12 mouse cellular contexts compared by ENCODE assay signal in genomic region chr3:79784362-79784736, GRCm38 (mm10). TPM values are rescaled to one million over a fixed set of nuclear protein-coding genes. Genes with fewer than 3 reads are reported as not detected.
DNase-seq lines count a peak whose midpoint lies in the region; ATAC-seq and TF ChIP-seq lines count a peak whose summit lies in the region.
"Had no signal": no experiment of that assay in that cellular context is flagged by ENCODE, and none has a peak within 500 bp of the region (broad histone marks: within the 10 kb centered on the region; RNA-seq: fewer than 3 reads in every experiment).

No protein-coding gene starts in this region.

- H3K4me3 ChIP-seq in forebrain, postnatal 0 days (ENCODE audit: low read depth, low read length) = no peak overlapping the region
- H3K4me3 ChIP-seq in forebrain, embryonic 11.5 days (ENCODE audit: low read depth, low read length) = no peak overlapping the region
- H3K4me3 ChIP-seq in E14TG2a.4 (replicated peaks; ENCODE audit: low read length) = peak overlapping the region; percentile 52
- peak overlapping the region; percentile 35 for H3K4me3 ChIP-seq in heart, embryonic 16.5 days (ENCODE audit: low read length)
- no peak overlapping the region for H3K4me3 ChIP-seq in liver, postnatal 0 days (ENCODE audit: low read depth, low read length)

- ATAC-seq in forebrain, postnatal 0 days = no peak
- no peak for ATAC-seq in forebrain, embryonic 11.5 days (replicated peaks; ENCODE audit: low FRiP score)
- peak; percentile 62 for ATAC-seq in heart, embryonic 16.5 days (replicated peaks; ENCODE audit: extremely low read depth, insufficient read depth, low FRiP score)
- ATAC-seq in liver, postnatal 0 days = no peak

- H3K9me3 ChIP-seq in forebrain, postnatal 0 days (ENCODE audit: low read length) = no peaks in the 10 kb centered on the region
- no peaks in the 10 kb centered on the region for H3K9me3 ChIP-seq in forebrain, embryonic 11.5 days (ENCODE audit: control insufficient read depth, low read length)
- H3K9me3 ChIP-seq in E14TG2a.4 (ENCODE audit: low read length) = no peaks in the 10 kb centered on the region
- H3K9me3 ChIP-seq in heart, embryonic 16.5 days (replicated peaks; ENCODE audit: control insufficient read depth, low read length) = no peaks in the 10 kb centered on the region
- no peaks in the 10 kb centered on the region for H3K9me3 ChIP-seq in liver, postnatal 0 days (ENCODE audit: low read length)

- no peak overlapping the region for H3K27ac ChIP-seq in forebrain, postnatal 0 days (ENCODE audit: low read depth, low read length)
- no peak overlapping the region for H3K27ac ChIP-seq in forebrain, embryonic 11.5 days (ENCODE audit: low read depth, low read length)
- peak overlapping the region; percentile 66 for H3K27ac ChIP-seq in heart, embryonic 16.5 days (ENCODE audit: low read length)
- H3K27ac ChIP-seq in liver, postnatal 0 days (ENCODE audit: low read depth) = no peak overlapping the region

- no peak overlapping the region for H3K9ac ChIP-seq in forebrain, postnatal 0 days
- H3K9ac ChIP-seq in forebrain, embryonic 11.5 days (ENCODE audit: low read length) = no peak overlapping the region
- peak overlapping the region; percentile 43 for H3K9ac ChIP-seq in heart, embryonic 16.5 days (ENCODE audit: low read length)
- no peak overlapping the region for H3K9ac ChIP-seq in liver, postnatal 0 days (replicated peaks)

- 19% methylated on average over 11 of the region's 11 CpGs for WGBS in forebrain, postnatal 0 days
- WGBS in forebrain, embryonic 11.5 days = 20% methylated on average over 11 of the region's 11 CpGs
- 6% methylated on average over 11 of the region's 11 CpGs for WGBS in heart, embryonic 16.5 days
- WGBS in liver, postnatal 0 days (ENCODE audit: insufficient replicate concordance) = 18% methylated on average over 11 of the region's 11 CpGs

- no peaks in the 10 kb centered on the region for H3K27me3 ChIP-seq in forebrain, postnatal 0 days (ENCODE audit: insufficient read depth, low read length)
- no peaks in the 10 kb centered on the region for H3K27me3 ChIP-seq in forebrain, embryonic 11.5 days (ENCODE audit: control insufficient read depth, insufficient read depth, low read length)
- no peaks in the 10 kb centered on the region for H3K27me3 ChIP-seq in E14TG2a.4 (ENCODE audit: insufficient read depth, low read length)
- no peaks in the 10 kb centered on the region for H3K27me3 ChIP-seq in heart, embryonic 16.5 days (ENCODE audit: control insufficient read depth, insufficient read depth, low read length)
- 0 out of 2 replicates have a peak, but pooled peaks cover 5% of the 10 kb centered on the region for H3K27me3 ChIP-seq in liver, postnatal 0 days (ENCODE audit: insufficient read depth, low read length)

- no peaks in the 10 kb centered on the region for H3K36me3 ChIP-seq in forebrain, postnatal 0 days (ENCODE audit: insufficient read depth)
- no peaks in the 10 kb centered on the region for H3K36me3 ChIP-seq in forebrain, embryonic 11.5 days (ENCODE audit: control insufficient read depth, insufficient read depth, low read length)
- H3K36me3 ChIP-seq in E14TG2a.4 (ENCODE audit: insufficient read depth, low read length) = no peaks in the 10 kb centered on the region
- no peaks in the 10 kb centered on the region for H3K36me3 ChIP-seq in heart, embryonic 16.5 days (ENCODE audit: control insufficient read depth, insufficient read depth)
- H3K36me3 ChIP-seq in liver, postnatal 0 days (replicated peaks; ENCODE audit: insufficient read depth, low read length) = no peaks in the 10 kb centered on the region

- no peak for TF ChIP-seq EP300 in liver, postnatal 0 days (IDR thresholded peaks at IDR 0.05; ENCODE audit: low read depth)

- TF ChIP-seq CTCF in forebrain, postnatal 0 days (IDR thresholded peaks at IDR 0.05; ENCODE audit: low read depth) = no peak
- TF ChIP-seq CTCF in E14TG2a.4 (conservative IDR thresholded peaks at IDR 0.05; ENCODE audit: low read length) = no peak
- TF ChIP-seq CTCF in liver, postnatal 0 days (IDR thresholded peaks at IDR 0.05; ENCODE audit: low read depth) = no peak

- no peak for DNase-seq in forebrain, postnatal 0 days
- no peak for DNase-seq in forebrain, embryonic 11.5 days (ENCODE audit: low spot score)
- no peak for DNase-seq in liver, postnatal 0 days
- no peak for DNase-seq in thymus, postnatal 10 days (ENCODE audit: low spot score in 2 of 2)
- DNase-seq in left cerebral cortex, adult 9 months (ENCODE audit: low spot score in 2 of 2) = no peak
- DNase-seq in adrenal gland, postnatal 4 days (ENCODE audit: low spot score in 2 of 2) = no peak
- DNase-seq: lung, postnatal 4 days had no signal

- H3K4me2 ChIP-seq in forebrain, postnatal 0 days (ENCODE audit: low read depth) = peak overlapping the region; percentile 29; the same call in 1 of the 2 replicates
- H3K4me2 ChIP-seq in forebrain, embryonic 11.5 days (ENCODE audit: low read depth, low read length, severe bottlenecking) = no peak overlapping the region
- peak overlapping the region; percentile 53 for H3K4me2 ChIP-seq in heart, embryonic 16.5 days (ENCODE audit: low read depth, low read length)
- H3K4me2 ChIP-seq in liver, postnatal 0 days (ENCODE audit: low read depth, low read length) = peak overlapping the region; percentile 5

- no peaks in the 10 kb centered on the region for H3K4me1 ChIP-seq in forebrain, postnatal 0 days (ENCODE audit: insufficient read depth)
- no peaks in the 10 kb centered on the region for H3K4me1 ChIP-seq in forebrain, embryonic 11.5 days (replicated peaks; ENCODE audit: control insufficient read depth, insufficient read depth, low read length)
- H3K4me1 ChIP-seq in E14TG2a.4 (replicated peaks; ENCODE audit: low read depth, low read length) = peaks cover 13% of the 10 kb centered on the region
- H3K4me1 ChIP-seq in heart, embryonic 16.5 days (ENCODE audit: control insufficient read depth, insufficient read depth, low read length) = peaks cover 7% of the 10 kb centered on the region; the same call in 1 of the 2 replicates
- 0 out of 2 replicates have a peak, but pooled peaks cover 2% of the 10 kb centered on the region for H3K4me1 ChIP-seq in liver, postnatal 0 days (ENCODE audit: insufficient read depth)

RNA-seq across cellular contexts. Expression of gene Rxfp1, which starts 46.7 kb away (rescaled TPM):
- 1.8 and 3.5 TPM in 2 replicates for total RNA-seq in forebrain, postnatal 0 days (2014; rRNA removed)
- 0.44 and 0.58 TPM in 2 replicates for polyA plus RNA-seq in forebrain, postnatal 0 days (2015; fragmentation: Nextera tagmentation; extraction: Ambion mirVana)
- polyA plus RNA-seq in forebrain, embryonic 11.5 days (2014; fragmentation: Nextera tagmentation; extraction: Ambion mirVana) = 0.09 TPM in 1 of 2 replicates, not detected in the other
- 12.4 and 15.1 TPM in 2 replicates for polyA plus RNA-seq in heart, embryonic 16.5 days (2015; fragmentation: Nextera tagmentation; extraction: Ambion mirVana)
- polyA plus RNA-seq in liver, postnatal 0 days (2015; fragmentation: Nextera tagmentation; extraction: Ambion mirVana) = 0.02 TPM in 1 of 2 replicates, not detected in the other
- total RNA-seq in adrenal gland, postnatal 4 days (2021) = 1 to 10 TPM in 1 of 2 experiments, under 1 TPM in 1; 0.65 to 2.0 TPM
- total RNA-seq: gastrocnemius, postnatal 25 days had no signal
- polyA plus RNA-seq: C2C12; small intestine, adult 2 months had no signal

Comparison
In these comparisons a context has a peak if more than half of its experiments do, and no peak if none do; other contexts are left out.
1. H3K4me3 ChIP-seq: peak in E14TG2a.4 (single experiment) and heart, embryonic 16.5 days (single experiment); none in forebrain, postnatal 0 days (single experiment), forebrain, embryonic 11.5 days (single experiment) and liver, postnatal 0 days (single experiment).